Mouse (Mus musculus): Measurements from ENCODE around the gene Hspbp1. TPM values are rescaled to one million over a fixed set of nuclear protein-coding genes. Genes with fewer than 3 reads are reported as not detected.

Hspbp1 gene
- polyA plus RNA-seq, 1 experiment, result 51.8 TPM

GRCm38 (mm10) chr7:4625928-4626327 is 58.9 kb downstream of the Hspbp1 start:
- Histone ChIP-seq H3K36me3 (ENCODE audit: control insufficient read depth, insufficient read depth, low read length, poor library complexity, severe bottlenecking) (0 out of 2 replicates have a peak, but pooled peaks cover 2% of the 10 kb centered on the region), H3K27me3 (ENCODE audit: control insufficient read depth, insufficient read depth, low read length, poor library complexity, severe bottlenecking) (no peaks in the 10 kb centered on the region), H3K9ac (ENCODE audit: low read depth, poor library complexity, severe bottlenecking) (no peak overlapping the region), H3K27ac (ENCODE audit: insufficient read depth, low read length) (no peak overlapping the region), H3K4me1 (ENCODE audit: control insufficient read depth, insufficient read depth, low read length) (no peaks in the 10 kb centered on the region), H3K4me3 (ENCODE audit: low read depth, low read length) (no peak overlapping the region), H3K9me3 (replicated peaks; ENCODE audit: control insufficient read depth, insufficient read depth, low read length, poor library complexity, severe bottlenecking) (no peaks in the 10 kb centered on the region)
- TF ChIP-seq POLR2A (IDR thresholded peaks at IDR 0.05; ENCODE audit: insufficient read depth, low read length) (no peak), EP300 (IDR thresholded peaks at IDR 0.05; ENCODE audit: insufficient read depth, low read depth, low read length) (no peak), CTCF (IDR thresholded peaks at IDR 0.05; ENCODE audit: low read depth, low read length) (no peak)

DNA sequence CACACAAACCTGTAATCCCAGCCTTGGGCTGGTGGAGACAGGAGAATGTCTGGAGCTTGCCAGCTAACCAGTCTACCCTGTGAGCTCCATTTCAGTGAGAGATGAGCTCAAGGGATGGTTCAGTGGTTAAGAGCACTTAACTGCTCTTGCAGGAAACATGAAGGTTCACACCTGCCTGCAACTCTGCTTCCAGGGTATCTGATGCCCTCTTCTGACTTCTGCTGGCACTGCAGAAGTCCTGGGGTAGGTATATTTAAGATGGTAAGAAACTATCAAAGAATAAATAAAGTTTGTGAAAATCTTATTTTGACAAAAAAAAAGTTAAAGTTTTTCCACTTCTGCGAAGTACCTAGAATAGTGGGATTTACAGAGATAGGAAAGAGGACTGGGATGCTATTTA is 60.5 kb downstream of the Hspbp1 start:
- Histone ChIP-seq H3K9ac (ENCODE audit: low read depth, poor library complexity, severe bottlenecking) (no peak overlapping the region), H3K4me1 (ENCODE audit: control insufficient read depth, insufficient read depth, low read length) (no peaks in the 10 kb centered on the region), H3K27me3 (ENCODE audit: control insufficient read depth, insufficient read depth, low read length, poor library complexity, severe bottlenecking) (no peaks in the 10 kb centered on the region), H3K4me3 (ENCODE audit: low read depth, low read length) (no peak overlapping the region), H3K27ac (ENCODE audit: insufficient read depth, low read length) (no peak overlapping the region), H3K9me3 (replicated peaks; ENCODE audit: control insufficient read depth, insufficient read depth, low read length, poor library complexity, severe bottlenecking) (no peaks in the 10 kb centered on the region), H3K36me3 (ENCODE audit: control insufficient read depth, insufficient read depth, low read length, poor library complexity, severe bottlenecking) (0 out of 2 replicates have a peak, but pooled peaks cover 2% of the 10 kb centered on the region)
- TF ChIP-seq CTCF (IDR thresholded peaks at IDR 0.05; ENCODE audit: low read depth, low read length) (no peak), POLR2A (IDR thresholded peaks at IDR 0.05; ENCODE audit: insufficient read depth, low read length) (no peak), EP300 (IDR thresholded peaks at IDR 0.05; ENCODE audit: insufficient read depth, low read depth, low read length) (no peak)

DNA sequence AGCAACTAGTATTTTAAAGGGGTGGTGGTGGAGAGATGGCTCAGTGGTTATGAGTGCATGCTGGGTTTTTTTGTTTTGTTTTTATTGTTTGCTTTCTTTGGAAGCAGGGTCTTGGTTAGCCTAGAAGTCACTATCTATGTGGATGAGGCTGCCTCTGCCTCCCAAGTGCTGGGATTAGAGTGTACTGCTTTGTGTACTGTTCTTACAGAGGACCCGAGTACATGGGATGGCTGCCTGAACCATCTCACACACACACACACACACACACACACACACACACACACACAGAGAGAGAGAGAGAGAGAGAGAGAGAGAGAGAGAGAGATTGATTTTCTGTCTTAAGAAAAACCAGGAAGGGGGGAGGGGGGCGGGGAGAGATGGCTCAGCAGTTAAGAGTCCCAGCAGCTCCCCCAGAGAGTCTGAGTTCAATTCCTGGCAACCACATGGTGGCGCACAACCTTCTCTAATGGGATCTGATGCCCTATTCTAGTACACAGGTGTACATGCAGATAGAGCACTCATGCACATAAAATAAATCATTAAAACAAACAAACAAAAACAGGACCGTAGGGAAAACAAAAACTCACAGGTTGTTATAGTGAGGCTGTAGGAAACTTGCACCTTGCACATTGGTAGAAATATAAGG is 61.2 kb downstream of the Hspbp1 start:
- H3K4me3 ChIP-seq (ENCODE audit: low read depth, low read length), result no peak overlapping the region
- no peaks in the 10 kb centered on the region for H3K9me3 ChIP-seq (replicated peaks; ENCODE audit: control insufficient read depth, insufficient read depth, low read length, poor library complexity, severe bottlenecking)
- no peaks in the 10 kb centered on the region for H3K27me3 ChIP-seq (ENCODE audit: control insufficient read depth, insufficient read depth, low read length, poor library complexity, severe bottlenecking)
- no peak overlapping the region for H3K27ac ChIP-seq (ENCODE audit: insufficient read depth, low read length)
- H3K9ac ChIP-seq (ENCODE audit: low read depth, poor library complexity, severe bottlenecking), result no peak overlapping the region
- TF ChIP-seq EP300 (IDR thresholded peaks at IDR 0.05; ENCODE audit: insufficient read depth, low read depth, low read length) (no peak), CTCF (IDR thresholded peaks at IDR 0.05; ENCODE audit: low read depth, low read length) (peak; percentile 55), POLR2A (IDR thresholded peaks at IDR 0.05; ENCODE audit: insufficient read depth, low read length) (no peak)
- no peaks in the 10 kb centered on the region for H3K36me3 ChIP-seq (ENCODE audit: control insufficient read depth, insufficient read depth, low read length, poor library complexity, severe bottlenecking)
- no peaks in the 10 kb centered on the region for H3K4me1 ChIP-seq (ENCODE audit: control insufficient read depth, insufficient read depth, low read length)

GRCm38 (mm10) chr7:4619979-4620378 is 64.9 kb downstream of the Hspbp1 start:
- no peak for TF ChIP-seq EP300 (IDR thresholded peaks at IDR 0.05; ENCODE audit: insufficient read depth, low read depth, low read length)
- TF ChIP-seq POLR2A (IDR thresholded peaks at IDR 0.05; ENCODE audit: insufficient read depth, low read length), result no peak
- Histone ChIP-seq H3K9me3 (replicated peaks; ENCODE audit: control insufficient read depth, insufficient read depth, low read length, poor library complexity, severe bottlenecking) (no peaks in the 10 kb centered on the region), H3K27me3 (ENCODE audit: control insufficient read depth, insufficient read depth, low read length, poor library complexity, severe bottlenecking) (no peaks in the 10 kb centered on the region), H3K36me3 (ENCODE audit: control insufficient read depth, insufficient read depth, low read length, poor library complexity, severe bottlenecking) (no peaks in the 10 kb centered on the region), H3K4me3 (ENCODE audit: low read depth, low read length) (no peak overlapping the region), H3K9ac (ENCODE audit: low read depth, poor library complexity, severe bottlenecking) (no peak overlapping the region), H3K27ac (ENCODE audit: insufficient read depth, low read length) (no peak overlapping the region), H3K4me1 (ENCODE audit: control insufficient read depth, insufficient read depth, low read length) (no peaks in the 10 kb centered on the region)

DNA sequence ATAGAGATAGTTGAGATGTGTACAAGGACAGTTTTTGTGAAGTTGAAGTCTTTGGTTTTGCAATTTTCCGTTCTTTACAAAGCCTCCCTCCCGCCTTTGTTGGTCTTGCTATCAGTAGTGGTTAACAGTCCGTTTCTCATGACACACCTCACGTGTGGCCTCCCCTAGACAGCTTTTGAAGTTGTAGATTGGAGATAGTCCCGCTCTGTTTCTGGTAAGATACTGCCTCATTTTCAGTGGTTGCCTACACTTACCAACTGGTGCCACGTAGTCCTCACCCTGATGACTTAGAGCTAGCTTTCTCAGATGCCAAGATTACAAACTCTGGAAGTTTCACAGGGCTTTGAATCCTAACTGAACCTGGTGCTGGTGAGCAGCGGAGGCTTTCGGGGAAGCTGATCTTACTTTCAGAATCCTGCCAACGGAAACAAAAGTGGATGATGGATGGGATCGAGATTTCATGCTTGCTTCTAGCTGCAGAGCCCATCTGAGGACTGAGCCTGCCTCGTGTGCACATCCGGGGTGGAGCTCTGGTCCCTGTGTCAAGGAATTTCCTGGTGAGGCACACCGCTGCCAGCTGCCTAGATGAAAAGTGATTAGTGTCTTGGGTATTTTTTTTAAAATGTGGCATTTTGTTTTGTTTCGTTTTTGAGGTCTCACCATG is 71.0 kb downstream of the Hspbp1 start:
- TF ChIP-seq EP300 (IDR thresholded peaks at IDR 0.05; ENCODE audit: insufficient read depth, low read depth, low read length) (no peak), POLR2A (IDR thresholded peaks at IDR 0.05; ENCODE audit: insufficient read depth, low read length) (no peak), CTCF (IDR thresholded peaks at IDR 0.05; ENCODE audit: low read depth, low read length) (no peak)
- no peaks in the 10 kb centered on the region for H3K36me3 ChIP-seq (ENCODE audit: control insufficient read depth, insufficient read depth, low read length, poor library complexity, severe bottlenecking)

DNA sequence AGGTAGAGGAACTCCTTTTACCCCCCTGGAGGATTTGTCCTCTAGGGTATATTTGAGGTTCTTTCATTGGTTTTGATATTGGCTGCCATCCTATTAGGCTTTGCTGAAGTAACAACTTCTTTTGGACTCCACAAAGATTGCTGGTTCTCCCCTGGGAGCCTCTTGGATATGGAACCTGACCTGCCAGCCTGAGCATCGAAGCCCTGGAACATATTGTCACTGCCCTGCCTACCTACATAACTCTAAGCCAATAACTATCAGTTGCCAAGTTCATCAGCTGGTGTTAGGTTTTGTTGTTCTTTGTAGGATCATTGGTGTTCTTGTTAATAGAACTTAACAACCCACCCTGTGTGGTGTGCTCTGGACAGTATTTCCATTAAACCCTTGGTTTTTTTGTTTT is 71.9 kb downstream of the Hspbp1 start:
- H3K9me3 ChIP-seq (replicated peaks; ENCODE audit: control insufficient read depth, insufficient read depth, low read length, poor library complexity, severe bottlenecking), result no peaks in the 10 kb centered on the region
- TF ChIP-seq EP300 (IDR thresholded peaks at IDR 0.05; ENCODE audit: insufficient read depth, low read depth, low read length), result no peak
- TF ChIP-seq CTCF (IDR thresholded peaks at IDR 0.05; ENCODE audit: low read depth, low read length), result no peak
- TF ChIP-seq POLR2A (IDR thresholded peaks at IDR 0.05; ENCODE audit: insufficient read depth, low read length), result no peak
- H3K4me3 ChIP-seq (ENCODE audit: low read depth, low read length), result no peak overlapping the region
- no peaks in the 10 kb centered on the region for H3K36me3 ChIP-seq (ENCODE audit: control insufficient read depth, insufficient read depth, low read length, poor library complexity, severe bottlenecking)
- no peak overlapping the region for H3K27ac ChIP-seq (ENCODE audit: insufficient read depth, low read length)
- no peaks in the 10 kb centered on the region for H3K4me1 ChIP-seq (ENCODE audit: control insufficient read depth, insufficient read depth, low read length)
- H3K9ac ChIP-seq (ENCODE audit: low read depth, poor library complexity, severe bottlenecking), result no peak overlapping the region
- no peaks in the 10 kb centered on the region for H3K27me3 ChIP-seq (ENCODE audit: control insufficient read depth, insufficient read depth, low read length, poor library complexity, severe bottlenecking)

More for the DNA sequence above, 71.0 kb downstream of the Hspbp1 start:
- Histone ChIP-seq H3K9ac (ENCODE audit: low read depth, poor library complexity, severe bottlenecking) (no peak overlapping the region), H3K4me1 (ENCODE audit: control insufficient read depth, insufficient read depth, low read length) (no peaks in the 10 kb centered on the region), H3K27ac (ENCODE audit: insufficient read depth, low read length) (no peak overlapping the region), H3K9me3 (replicated peaks; ENCODE audit: control insufficient read depth, insufficient read depth, low read length, poor library complexity, severe bottlenecking) (no peaks in the 10 kb centered on the region), H3K4me3 (ENCODE audit: low read depth, low read length) (no peak overlapping the region), H3K27me3 (ENCODE audit: control insufficient read depth, insufficient read depth, low read length, poor library complexity, severe bottlenecking) (no peaks in the 10 kb centered on the region)

All from ES-Bruce4 (cell line).